Mouse (Mus musculus) bone marrow macrophage, adult 2 months (primary cell): ENCODE measurements around the gene Tmem222.

Experiments used
- CTCF ChIP-seq: IDR thresholded peaks from 2 replicates; pipeline ENCODE4 v1.5.1; 2012; ENCODE audit warnings: low read depth, mild to moderate bottlenecking, low read length, moderate library complexity
- POLR2A ChIP-seq: IDR thresholded peaks from 2 replicates; pipeline ENCODE4 v1.6.1; 2012; ENCODE audit warnings: mild to moderate bottlenecking, low read depth, low read length, borderline replicate concordance

- TF ChIP-seq CTCF (no peak), POLR2A (no peak)
Observed at GRCm38 (mm10) chr4:133302668-133303067, 25.1 kb upstream of the Tmem222 start.
